Mouse (Mus musculus): ENCODE data around the gene Rtel1. TPM values are rescaled to one million over a fixed set of nuclear protein-coding genes. Genes with fewer than 3 reads are reported as not detected.

Gene Rtel1
- total and polyA plus RNA-seq, 2 experiments from 2014 or later: 20.6 to 64.4 TPM

GRCm38 (mm10) chr2:181307144-181307804, 12.3 kb upstream of the Rtel1 start:
- H3K4me1 ChIP-seq (ENCODE audit: insufficient read depth): peaks cover 7% of the 10 kb centered on the region; the same call in 1 of the 2 replicates
- 10% methylated on average over 30 of the region's 30 CpGs for WGBS
- H3K9ac ChIP-seq: 0 out of 2 replicates have a peak overlapping the region, but pooled peaks have one; percentile 10
- H3K4me2 ChIP-seq (ENCODE audit: low read depth): no peak overlapping the region
- peak; percentile 92 for ATAC-seq
- H3K9me3 ChIP-seq (ENCODE audit: low read length): no peaks in the 10 kb centered on the region
- H3K36me3 ChIP-seq (ENCODE audit: insufficient read depth): peaks cover 52% of the 10 kb centered on the region
- DNase-seq: peak; percentile 85
- H3K27me3 ChIP-seq (ENCODE audit: insufficient read depth, low read length): no peaks in the 10 kb centered on the region
- H3K4me3 ChIP-seq (ENCODE audit: low read depth, low read length): no peak overlapping the region
- TF ChIP-seq CTCF (IDR thresholded peaks at IDR 0.05; ENCODE audit: low read depth): peak; percentile 75
- no peak overlapping the region for H3K27ac ChIP-seq (ENCODE audit: low read depth, low read length)

GRCm38 (mm10) chr2:181312435-181312834, 7.1 kb upstream of the Rtel1 start:
- Histone ChIP-seq H3K9me3 (ENCODE audit: low read length) (no peaks in the 10 kb centered on the region), H3K27ac (ENCODE audit: low read depth, low read length) (no peak overlapping the region), H3K9ac (peak overlapping the region; percentile 98), H3K4me3 (ENCODE audit: low read depth, low read length) (peak overlapping the region; percentile 92), H3K27me3 (ENCODE audit: insufficient read depth, low read length) (no peaks in the 10 kb centered on the region), H3K4me2 (ENCODE audit: low read depth) (peak overlapping the region; percentile 90), H3K36me3 (ENCODE audit: insufficient read depth) (peaks cover 21% of the 10 kb centered on the region), H3K4me1 (ENCODE audit: insufficient read depth) (peaks cover 13% of the 10 kb centered on the region; the same call in 1 of the 2 replicates)
- DNase-seq: no peak
- ATAC-seq: no peak
- WGBS: 62% methylated on average over 3 of the region's 3 CpGs
- TF ChIP-seq CTCF (IDR thresholded peaks at IDR 0.05; ENCODE audit: low read depth): no peak

GRCm38 (mm10) chr2:181313006-181313343, 6.6 kb upstream of the Rtel1 start:
- Histone ChIP-seq H3K4me1 (ENCODE audit: insufficient read depth) (peaks cover 13% of the 10 kb centered on the region; the same call in 1 of the 2 replicates), H3K9ac (peak overlapping the region; percentile 98), H3K27me3 (ENCODE audit: insufficient read depth, low read length) (no peaks in the 10 kb centered on the region), H3K4me2 (ENCODE audit: low read depth) (peak overlapping the region; percentile 90), H3K9me3 (ENCODE audit: low read length) (no peaks in the 10 kb centered on the region), H3K4me3 (ENCODE audit: low read depth, low read length) (peak overlapping the region; percentile 92), H3K36me3 (ENCODE audit: insufficient read depth) (peaks cover 16% of the 10 kb centered on the region), H3K27ac (ENCODE audit: low read depth, low read length) (peak overlapping the region; percentile 98)
- WGBS: 11% methylated on average over 5 of the region's 5 CpGs
- no peak for TF ChIP-seq CTCF (IDR thresholded peaks at IDR 0.05; ENCODE audit: low read depth)
- ATAC-seq (no peak), DNase-seq (no peak)

DNA sequence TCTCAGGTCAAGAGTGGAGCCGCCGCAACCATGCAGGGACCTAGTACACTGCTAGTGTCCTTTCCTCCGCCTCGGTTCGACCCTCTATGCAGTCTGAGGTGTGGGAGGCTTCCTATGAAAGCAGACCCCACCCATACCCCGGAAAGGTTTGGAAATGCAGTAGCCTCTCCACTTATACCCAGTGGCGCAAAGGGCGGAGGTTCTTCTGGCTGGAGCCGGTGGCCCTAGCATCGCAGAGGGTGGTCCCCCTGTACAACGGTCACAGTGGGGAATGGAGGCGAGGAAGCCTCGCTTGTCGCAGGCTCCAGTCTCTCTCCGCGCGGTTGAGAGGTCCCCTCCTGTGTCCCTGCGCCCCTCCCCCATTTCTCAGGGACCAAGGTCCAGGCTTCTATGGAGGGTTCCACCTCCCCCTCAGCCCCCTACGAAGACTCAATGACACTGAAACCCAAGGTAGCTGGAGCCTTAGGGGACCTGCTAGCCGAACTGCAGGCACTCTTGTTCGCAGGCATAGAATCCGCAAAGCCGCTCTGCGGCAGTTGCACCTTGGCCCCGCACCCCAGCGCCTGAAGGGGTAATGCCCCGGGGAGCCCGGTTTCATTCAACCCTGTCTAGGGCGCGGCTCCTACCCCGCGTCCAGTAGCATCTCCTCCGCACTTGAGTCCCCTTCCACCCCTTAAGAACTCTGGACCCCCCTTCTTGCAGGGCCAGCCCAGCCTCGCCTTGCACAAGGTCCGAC, 6.0 kb upstream of the Rtel1 start:
- ATAC-seq: peak; percentile 76
- TF ChIP-seq CTCF (IDR thresholded peaks at IDR 0.05; ENCODE audit: low read depth): no peak
- Histone ChIP-seq H3K27ac (ENCODE audit: low read depth, low read length) (peak overlapping the region; percentile 98), H3K4me2 (ENCODE audit: low read depth) (peak overlapping the region; percentile 90), H3K27me3 (ENCODE audit: insufficient read depth, low read length) (no peaks in the 10 kb centered on the region), H3K9ac (peak overlapping the region; percentile 98), H3K4me1 (ENCODE audit: insufficient read depth) (peaks cover 13% of the 10 kb centered on the region; the same call in 1 of the 2 replicates), H3K4me3 (ENCODE audit: low read depth, low read length) (peak overlapping the region; percentile 92), H3K36me3 (ENCODE audit: insufficient read depth) (peaks cover 10% of the 10 kb centered on the region), H3K9me3 (ENCODE audit: low read length) (no peaks in the 10 kb centered on the region)
- DNase-seq: peak; percentile 69
- WGBS: 2% methylated on average over 35 of the region's 35 CpGs

- WGBS: 2% methylated on average over 23 of the region's 23 CpGs
- ATAC-seq: peak; percentile 94
- peak; percentile 88 for DNase-seq
- H3K27ac ChIP-seq (ENCODE audit: low read depth, low read length): peak within 1 kb of the TSS; percentile 98
- H3K9me3 ChIP-seq (ENCODE audit: low read length): no peaks in the 10 kb centered on the region
- H3K4me1 ChIP-seq (ENCODE audit: insufficient read depth): peaks cover 13% of the 10 kb centered on the region; the same call in 1 of the 2 replicates
- TF ChIP-seq CTCF (IDR thresholded peaks at IDR 0.05; ENCODE audit: low read depth): no peak
- H3K4me3 ChIP-seq (ENCODE audit: low read depth, low read length): peak within 1 kb of the TSS; percentile 92
- H3K9ac ChIP-seq: peak within 1 kb of the TSS; percentile 98
- 0 out of 2 replicates have a peak, but pooled peaks cover 4% of the 10 kb centered on the region for H3K36me3 ChIP-seq (ENCODE audit: insufficient read depth)
- H3K27me3 ChIP-seq (ENCODE audit: insufficient read depth, low read length): no peaks in the 10 kb centered on the region
- peak within 1 kb of the TSS; percentile 90 for H3K4me2 ChIP-seq (ENCODE audit: low read depth)
Observed at GRCm38 (mm10) chr2:181314080-181314810, 5.3 kb upstream of the Rtel1 start, which contains the start of gene Stmn3. Gene Stmn3 (minus strand): TSS chr2:181314500.

- H3K36me3 ChIP-seq (ENCODE audit: insufficient read depth): peaks cover 25% of the 10 kb centered on the region
- no peak for DNase-seq
- no peak for ATAC-seq
- H3K4me3 ChIP-seq (ENCODE audit: low read depth, low read length): peak overlapping the region; percentile 64
- 15% methylated on average over 7 of the region's 7 CpGs for WGBS
- no peaks in the 10 kb centered on the region for H3K27me3 ChIP-seq (ENCODE audit: insufficient read depth, low read length)
- H3K27ac ChIP-seq (ENCODE audit: low read depth, low read length): peak overlapping the region; percentile 64; the same call in 1 of the 2 replicates
- TF ChIP-seq CTCF (IDR thresholded peaks at IDR 0.05; ENCODE audit: low read depth): no peak
- H3K9me3 ChIP-seq (ENCODE audit: low read length): no peaks in the 10 kb centered on the region
- peak overlapping the region; percentile 59 for H3K9ac ChIP-seq
- H3K4me1 ChIP-seq (ENCODE audit: insufficient read depth): 0 out of 2 replicates have a peak, but pooled peaks cover 3% of the 10 kb centered on the region
- H3K4me2 ChIP-seq (ENCODE audit: low read depth): peak overlapping the region; percentile 78
Observed at GRCm38 (mm10) chr2:181320103-181320499, 562 bp downstream of the Rtel1 start.
